ENCODE assay signal across 8 mouse cellular contexts in the genomic region with DNA sequence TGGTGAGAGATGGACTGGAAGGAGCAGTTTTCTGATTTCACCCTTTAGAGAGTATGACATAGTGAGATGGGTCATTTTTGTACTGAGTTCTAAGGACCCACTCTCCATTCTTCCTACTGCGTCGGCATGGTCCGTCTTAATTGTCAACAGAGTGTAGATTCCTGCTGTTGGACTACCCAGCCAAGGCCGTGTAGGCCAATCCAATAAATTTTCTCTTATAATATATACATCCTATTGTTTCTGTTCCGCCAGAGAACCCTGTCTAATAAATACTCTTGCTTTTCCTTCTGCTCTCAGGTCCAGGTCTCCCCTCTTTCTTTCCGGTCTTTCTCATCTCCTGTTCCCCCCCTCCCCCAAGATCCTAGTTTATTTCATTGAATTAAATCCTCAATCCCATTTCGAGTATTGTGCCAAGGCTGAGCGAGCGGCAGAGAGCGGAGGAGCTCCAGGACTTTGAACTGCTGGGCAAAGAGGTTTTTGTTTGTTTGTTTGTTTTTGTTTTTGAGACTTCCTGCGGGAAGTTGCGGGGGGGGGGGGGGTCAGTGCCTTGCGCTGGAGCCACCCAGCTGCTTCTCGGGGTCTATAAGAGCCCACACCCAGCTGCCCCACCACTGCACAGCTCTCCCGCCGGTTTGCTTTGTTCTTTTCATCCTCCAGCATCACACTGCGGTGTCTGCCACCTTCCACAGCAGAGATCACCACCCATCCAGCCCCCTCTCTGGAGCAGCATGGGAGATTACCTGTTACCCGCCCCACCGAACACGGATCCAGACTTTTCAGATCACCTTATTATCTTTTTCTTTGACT. TPM values are rescaled to one million over a fixed set of nuclear protein-coding genes. Genes with fewer than 3 reads are reported as not detected.
DNase-seq lines count a peak whose midpoint lies in the region; ATAC-seq and TF ChIP-seq lines count a peak whose summit lies in the region.

No protein-coding gene starts in this region.

- peak; percentile 50 to 59 for ATAC-seq in hematopoietic stem cell, adult 5-6 weeks (replicated peaks in 1 of 2; ENCODE audit: insufficient read depth in 1 of 2, low FRiP score in 2 of 2, low TSS enrichment in 1 of 2, low read depth in 1 of 2, poor library complexity in 2 of 2, severe bottlenecking in 2 of 2)
- ATAC-seq in megakaryocyte progenitor cell, adult 5-6 weeks (replicated peaks; ENCODE audit: poor library complexity), result peak; percentile 33

- TF ChIP-seq POLR2A in lung, adult 2 months (IDR thresholded peaks at IDR 0.05; ENCODE audit: borderline replicate concordance, extremely low read depth, low read depth, low read length), result no peak
- TF ChIP-seq POLR2A in cortical plate, adult 2 months (IDR thresholded peaks at IDR 0.05; ENCODE audit: extremely low read depth, insufficient read depth, low read length), result no peak

- DNase-seq in lung, adult 2 months, result no peak
- no peak for DNase-seq in lung, postnatal 4 days
- DNase-seq in urinary bladder, adult 18-20 months (ENCODE audit: low spot score in 2 of 2), result no peak
- DNase-seq in adipocyte (ENCODE audit: low spot score), result no peak
- no peak for DNase-seq in lung, postnatal 25 days (ENCODE audit: low spot score)

- WGBS in lung, adult 2 months, result 13% methylated on average over 20 of the region's 20 CpGs

- TF ChIP-seq CTCF in lung, adult 2 months (IDR thresholded peaks at IDR 0.05; ENCODE audit: insufficient read depth, low read length), result no peak
- TF ChIP-seq CTCF in cortical plate, adult 2 months (IDR thresholded peaks at IDR 0.05; ENCODE audit: extremely low read depth, insufficient read depth, low read length), result no peak

- peak overlapping the region; percentile 54 for H3K4me3 ChIP-seq in lung, adult 2 months (replicated peaks; ENCODE audit: extremely low read depth, low read depth, low read length)
- H3K4me3 ChIP-seq in cortical plate, adult 2 months (ENCODE audit: insufficient read depth, low read length), result peak overlapping the region; percentile 74

- H3K27ac ChIP-seq in cortical plate, adult 2 months (ENCODE audit: insufficient read depth, low read length), result no peak overlapping the region

- H3K4me1 ChIP-seq in lung, adult 2 months (ENCODE audit: control insufficient read depth, insufficient read depth, low read length), result peaks cover 3% of the 10 kb centered on the region; the same call in 1 of the 2 replicates
- H3K4me1 ChIP-seq in cortical plate, adult 2 months (ENCODE audit: control insufficient read depth, insufficient read depth, low read length), result peaks cover 3% of the 10 kb centered on the region; the same call in 1 of the 2 replicates

RNA-seq across cellular contexts. Expression of gene Trim27, which starts 42.6 kb away (rescaled TPM):
- 34.8 and 53.5 TPM in 2 replicates for polyA plus RNA-seq in lung, adult 2 months (2012; rRNA removed)
- 30.4 and 30.5 TPM in 2 replicates for polyA plus RNA-seq in cortical plate, adult 2 months (2012; rRNA removed)
- 150 and 162 TPM in 2 replicates for total RNA-seq in hematopoietic stem cell, adult 5-6 weeks (2017)
- 108 and 116 TPM in 2 replicates for total RNA-seq in megakaryocyte progenitor cell, adult 5-6 weeks (2015)
- 170 and 177 TPM in 2 replicates for total RNA-seq in megakaryocyte progenitor cell, adult 5-6 weeks (2017)
